Mouse (Mus musculus) kidney, postnatal 0 days (tissue): ENCODE measurements around the gene Hnrnpc. TPM values are rescaled to one million over a fixed set of nuclear protein-coding genes. Genes with fewer than 3 reads are reported as not detected.
"Not testable (repeated sequence)": the region's sequence is repeated elsewhere in the genome, so short reads cannot be mapped to it uniquely, and the experiment has no call there.

Experiments used
- ATAC-seq: fragments of 200-750 bp; cut with Nextera tagmentation; replicated peaks from 2 replicates; pipeline ENCODE4 v1.8.0; 2017; ENCODE audit warnings: low read depth, moderate number of reproducible peaks, moderate TSS enrichment, moderate library complexity; ENCODE audit not compliant: low FRiP score
- DNase-seq: peaks from one replicate; pipeline ENCODE4 v3.0.0-alpha.2; 2016; ENCODE audit warnings: low spot score
- H3K27ac ChIP-seq: fragments of 300-500 bp; sonication (generic); 2 replicates; pipeline ENCODE4 v1.5.1; 2014; ENCODE audit warnings: mild to moderate bottlenecking
- H3K27me3 ChIP-seq: fragments of 300-500 bp; sonication (generic); 2 replicates; pipeline ENCODE4 v1.6.1; 2014; ENCODE audit warnings: low read length, mixed read lengths; ENCODE audit not compliant: insufficient read depth
- H3K36me3 ChIP-seq: fragments of 300-500 bp; sonication (generic); 2 replicates; pipeline ENCODE4 v1.6.1; 2014; ENCODE audit warnings: low read length, mixed read lengths; ENCODE audit not compliant: insufficient read depth
- H3K4me1 ChIP-seq: fragments of 300-500 bp; sonication (generic); replicated peaks from 2 replicates; pipeline ENCODE4 v1.6.1; 2014; ENCODE audit warnings: antibody characterized with exemption, low read length, mixed read lengths; ENCODE audit not compliant: insufficient read depth
- H3K4me2 ChIP-seq: fragments of 300-500 bp; sonication (generic); 2 replicates; pipeline ENCODE4 v1.6.1; 2014; ENCODE audit warnings: mild to moderate bottlenecking, low read length, moderate library complexity, mixed read lengths
- H3K4me3 ChIP-seq: fragments of 300-500 bp; sonication (generic); replicated peaks from 2 replicates; pipeline ENCODE4 v1.5.1; 2014; ENCODE audit warnings: low read depth, low read length
- H3K9ac ChIP-seq: fragments of 300-500 bp; sonication (generic); 2 replicates; pipeline ENCODE4 v1.6.1; 2014; ENCODE audit warnings: low read depth, low read length
- H3K9me3 ChIP-seq: fragments of 300-500 bp; sonication (generic); replicated peaks from 2 replicates; pipeline ENCODE4 v1.6.1; 2016; ENCODE audit warnings: low read length, inconsistent platforms, mixed read lengths
- CTCF ChIP-seq: IDR thresholded peaks from 2 replicates; pipeline ENCODE4 v1.5.1; 2016; ENCODE audit warnings: antibody characterized with exemption, low read depth, mild to moderate bottlenecking, moderate library complexity
- WGBS: fragments of 180-500 bp; shearing (Covaris S2); extraction: QIAGEN DNeasy Blood & Tissue Kit; methylation state at CpG from one replicate; pipeline ENCODE4 v1.1.7; 2014; 5-methylcytosine and 5-hydroxymethylcytosine counted together
- polyA plus RNA-seq: library from polyadenylated mRNA; unstranded; fragments of >200 nt; fragmentation: Nextera tagmentation; extraction: Ambion mirVana; gene quantifications from 2 replicates; pipeline ENCODE4 v1.2.1, GENCODE M21; 2015

Gene Hnrnpc
- polyA plus RNA-seq, 1 experiment from 2014 or later, result 367 TPM

DNA sequence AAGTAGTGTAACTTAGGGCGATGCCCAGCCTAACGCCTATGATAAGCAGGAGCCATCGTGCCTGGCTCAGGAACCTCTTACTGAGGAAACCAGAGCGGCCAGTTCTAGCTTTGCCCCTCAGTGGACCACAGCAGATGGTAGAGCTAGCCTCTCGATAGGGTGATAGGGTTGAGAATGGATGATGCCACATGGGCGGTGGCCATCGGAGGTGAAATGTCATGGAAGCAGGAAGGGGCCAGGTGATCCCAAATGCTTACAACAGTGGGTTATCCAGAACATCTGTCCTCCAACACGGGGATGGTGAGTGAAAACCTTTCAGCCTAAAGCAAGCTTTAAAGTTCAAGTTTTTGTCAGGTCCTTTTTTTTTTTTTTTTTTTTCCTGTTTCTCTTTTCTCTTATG is 42.0 kb downstream of the Hnrnpc start:
- Histone ChIP-seq H3K27ac (no peak overlapping the region), H3K9me3 (no peaks in the 10 kb centered on the region), H3K9ac (no peak overlapping the region), H3K27me3 (no peaks in the 10 kb centered on the region), H3K36me3 (no peaks in the 10 kb centered on the region), H3K4me2 (no peak overlapping the region), H3K4me1 (no peaks in the 10 kb centered on the region), H3K4me3 (no peak overlapping the region)
- TF ChIP-seq CTCF, result no peak
- no peak for DNase-seq
- no peak for ATAC-seq
- WGBS, result 87% methylated on average over 8 of the region's 8 CpGs

DNA sequence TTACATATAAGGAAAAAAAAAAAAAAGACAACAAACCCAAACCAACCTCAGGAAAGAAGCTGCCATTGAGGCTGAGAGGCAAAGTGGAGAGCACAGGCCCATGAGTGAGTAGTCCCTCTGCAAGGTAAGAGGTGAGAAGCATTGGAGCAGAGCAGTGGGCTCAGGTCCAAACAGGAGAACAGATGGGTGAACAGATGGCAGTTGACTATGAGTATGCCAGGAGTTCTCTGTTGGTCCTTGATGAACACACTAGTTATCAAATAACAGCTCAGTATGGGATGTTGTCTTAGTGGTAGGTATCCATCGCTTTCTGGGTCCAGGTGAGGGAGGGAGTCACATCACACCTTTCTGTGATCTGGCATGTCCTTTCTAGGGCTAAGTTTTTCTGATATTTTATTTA is 43.0 kb downstream of the Hnrnpc start:
- H3K4me1 ChIP-seq, result no peaks in the 10 kb centered on the region
- WGBS, result 83% methylated on average over 1 of the region's 1 CpGs
- no peaks in the 10 kb centered on the region for H3K9me3 ChIP-seq
- no peak overlapping the region for H3K4me2 ChIP-seq
- no peak overlapping the region for H3K27ac ChIP-seq
- H3K9ac ChIP-seq, result no peak overlapping the region
- no peak for TF ChIP-seq CTCF
- ATAC-seq, result no peak
- H3K27me3 ChIP-seq, result no peaks in the 10 kb centered on the region
- H3K36me3 ChIP-seq, result no peaks in the 10 kb centered on the region
- DNase-seq, result no peak
- no peak overlapping the region for H3K4me3 ChIP-seq

GRCm38 (mm10) chr14:52059982-52060381 is 43.8 kb downstream of the Hnrnpc start:
- H3K4me1 ChIP-seq, result no peaks in the 10 kb centered on the region
- H3K36me3 ChIP-seq, result no peaks in the 10 kb centered on the region
- H3K27ac ChIP-seq, result no peak overlapping the region
- no peak overlapping the region for H3K4me3 ChIP-seq
- DNase-seq (peak; percentile 18), ATAC-seq (no peak)
- no peak overlapping the region for H3K4me2 ChIP-seq
- no peak overlapping the region for H3K9ac ChIP-seq
- no peak for TF ChIP-seq CTCF
- 43% methylated on average over 4 of the region's 4 CpGs for WGBS
- no peaks in the 10 kb centered on the region for H3K9me3 ChIP-seq
- no peaks in the 10 kb centered on the region for H3K27me3 ChIP-seq

DNA sequence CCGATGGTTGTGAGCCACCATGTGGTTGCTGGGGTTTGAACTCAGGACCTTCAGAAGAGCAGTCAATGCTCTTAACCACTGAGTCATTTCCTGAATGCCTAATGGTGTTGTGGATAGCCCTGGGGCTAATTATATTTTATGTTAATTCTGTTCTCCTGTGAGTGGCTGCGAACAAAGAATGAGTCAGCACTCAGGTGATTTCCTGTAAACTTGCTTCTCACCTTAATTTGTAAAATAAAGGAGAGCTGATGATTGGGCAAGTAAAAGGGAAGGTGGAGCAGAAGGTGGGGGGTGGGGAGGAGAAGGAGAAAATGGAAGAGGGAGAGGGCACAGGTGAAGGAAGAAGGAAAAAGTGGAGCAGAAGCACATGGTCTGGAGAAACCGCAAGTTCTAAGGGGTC is 51.1 kb downstream of the Hnrnpc start:
- DNase-seq, H3K4me2 ChIP-seq, H3K27ac ChIP-seq, H3K4me1 ChIP-seq, H3K9me3 ChIP-seq, H3K27me3 ChIP-seq, H3K4me3 ChIP-seq, ATAC-seq, H3K9ac ChIP-seq, H3K36me3 ChIP-seq: not testable (repeated sequence)
- WGBS, result 74% methylated on average over 3 of the region's 3 CpGs

DNA sequence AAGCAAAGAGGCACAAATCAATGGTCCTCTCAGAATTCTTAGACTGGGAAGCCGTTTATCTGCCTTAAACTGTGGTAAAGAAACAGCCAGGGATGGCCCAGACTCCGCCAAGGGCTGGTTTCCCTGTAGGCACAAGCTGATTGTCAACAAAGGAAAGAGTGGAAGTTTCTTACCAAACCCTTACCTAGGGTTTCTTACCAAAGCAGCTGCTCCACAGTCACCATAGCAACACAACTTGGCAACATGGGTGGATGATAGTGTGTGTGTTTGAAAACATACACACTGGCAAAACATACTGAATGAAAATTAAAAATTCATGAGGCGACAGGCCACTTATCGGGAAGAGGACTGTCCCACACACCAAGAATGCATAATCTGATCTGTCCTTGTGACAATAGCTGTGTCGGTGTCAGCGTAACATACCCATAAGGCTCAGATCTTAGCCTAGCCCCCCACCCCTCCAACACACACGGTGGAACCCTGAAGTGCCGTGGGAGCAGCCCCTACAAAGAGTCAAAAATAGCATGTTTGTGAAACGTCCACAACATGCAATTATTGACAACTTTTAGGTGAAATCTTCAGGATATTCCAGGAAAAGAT is 57.8 kb downstream of the Hnrnpc start:
- Histone ChIP-seq H3K4me3 (no peak overlapping the region), H3K27ac (no peak overlapping the region), H3K36me3 (no peaks in the 10 kb centered on the region), H3K4me2 (no peak overlapping the region), H3K4me1 (no peaks in the 10 kb centered on the region), H3K27me3 (no peaks in the 10 kb centered on the region), H3K9ac (no peak overlapping the region), H3K9me3 (no peaks in the 10 kb centered on the region)
- 79% methylated on average over 9 of the region's 9 CpGs for WGBS
- no peak for TF ChIP-seq CTCF
- ATAC-seq (no peak), DNase-seq (no peak)

GRCm38 (mm10) chr14:52044901-52045678 is 58.7 kb downstream of the Hnrnpc start:
- ATAC-seq (no peak; the same call in 1 of the 2 replicates), DNase-seq (peak; percentile 75)
- no peak overlapping the region for H3K27ac ChIP-seq
- no peak overlapping the region for H3K9ac ChIP-seq
- H3K4me2 ChIP-seq, result no peak overlapping the region
- no peaks in the 10 kb centered on the region for H3K4me1 ChIP-seq
- no peaks in the 10 kb centered on the region for H3K27me3 ChIP-seq
- WGBS, result 8% methylated on average over 8 of the region's 8 CpGs
- TF ChIP-seq CTCF, result peak; percentile 70
- H3K4me3 ChIP-seq, result no peak overlapping the region
- H3K36me3 ChIP-seq, result no peaks in the 10 kb centered on the region
- no peaks in the 10 kb centered on the region for H3K9me3 ChIP-seq
